Mouse (Mus musculus) liver, adult (tissue): ENCODE results near the gene Mcur1.

ENCODE experiments used
- GATA4 ChIP-seq: IDR thresholded peaks from 2 replicates; pipeline ENCODE4 v1.6.1; 2014; ENCODE audit warnings: mild to moderate bottlenecking, low read length; ENCODE audit not compliant: insufficient replicate concordance

Gene Mcur1

DNA sequence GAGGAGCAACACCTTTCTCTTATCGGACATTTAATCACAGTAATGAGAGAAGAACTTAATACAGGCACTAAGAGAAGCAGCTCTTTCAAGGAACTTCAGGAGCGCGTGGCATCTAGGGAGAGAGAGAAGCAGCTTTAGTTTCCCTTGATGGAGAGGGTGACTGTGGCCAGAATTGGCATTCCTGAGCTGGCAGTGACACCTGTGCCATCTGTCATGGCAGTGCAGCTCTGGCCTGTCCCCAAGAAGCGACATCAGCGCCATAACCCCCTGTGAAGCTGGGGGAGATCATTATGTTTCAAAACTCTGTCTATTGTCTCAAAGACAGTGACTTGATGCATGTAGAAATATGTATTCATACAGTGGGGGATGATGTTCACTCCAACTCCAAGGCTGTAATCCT is 15.4 kb upstream of the Mcur1 start:
- TF ChIP-seq GATA4: no peak

GRCm38 (mm10) chr13:43573979-43574378 is 14.0 kb upstream of the Mcur1 start:
- no peak for TF ChIP-seq GATA4

GRCm38 (mm10) chr13:43567141-43567891 is 7.3 kb upstream of the Mcur1 start:
- TF ChIP-seq GATA4: no peak

DNA sequence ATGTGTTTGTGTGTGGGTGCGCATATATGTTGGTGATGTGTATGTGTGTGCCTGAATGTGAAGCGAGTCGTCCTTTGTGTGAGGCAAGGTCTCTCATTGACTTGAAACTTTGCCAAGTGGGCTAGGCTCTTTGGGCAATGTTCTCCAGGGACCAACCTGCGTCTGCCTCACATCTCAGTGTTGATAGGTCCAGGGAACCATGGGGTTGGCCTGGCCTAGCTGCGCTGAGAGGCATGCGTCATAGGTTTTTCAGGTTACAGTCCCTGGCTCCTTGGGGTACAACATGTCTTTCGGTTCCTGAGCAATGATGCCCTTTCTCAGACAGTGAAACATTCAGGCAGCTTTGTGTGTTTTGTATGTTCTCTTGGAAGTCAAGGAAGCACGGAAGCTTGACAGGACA is 6.2 kb upstream of the Mcur1 start:
- no peak for TF ChIP-seq GATA4

- no peak for TF ChIP-seq GATA4
Measured at GRCm38 (mm10) chr13:43565346-43565745, 5.4 kb upstream of the Mcur1 start.

DNA sequence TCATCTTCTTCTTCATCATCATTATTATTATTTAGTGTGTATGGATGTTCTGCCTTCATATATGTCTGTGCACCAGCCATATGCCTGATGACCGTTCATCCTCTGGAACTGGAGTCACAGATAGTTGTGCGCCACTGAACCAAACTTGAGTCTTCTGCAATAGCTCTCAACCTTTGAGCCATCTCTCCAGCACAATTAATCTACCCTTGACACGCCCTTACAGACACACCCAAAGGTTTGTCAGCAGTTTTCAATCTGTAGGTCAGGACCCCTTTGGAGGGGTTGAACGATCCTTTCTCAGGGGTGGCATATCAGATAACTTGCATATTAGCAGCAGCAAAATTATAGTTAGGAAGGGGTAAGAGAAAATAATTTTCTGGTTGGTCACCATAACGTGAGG is 4.7 kb upstream of the Mcur1 start:
- no peak for TF ChIP-seq GATA4

DNA sequence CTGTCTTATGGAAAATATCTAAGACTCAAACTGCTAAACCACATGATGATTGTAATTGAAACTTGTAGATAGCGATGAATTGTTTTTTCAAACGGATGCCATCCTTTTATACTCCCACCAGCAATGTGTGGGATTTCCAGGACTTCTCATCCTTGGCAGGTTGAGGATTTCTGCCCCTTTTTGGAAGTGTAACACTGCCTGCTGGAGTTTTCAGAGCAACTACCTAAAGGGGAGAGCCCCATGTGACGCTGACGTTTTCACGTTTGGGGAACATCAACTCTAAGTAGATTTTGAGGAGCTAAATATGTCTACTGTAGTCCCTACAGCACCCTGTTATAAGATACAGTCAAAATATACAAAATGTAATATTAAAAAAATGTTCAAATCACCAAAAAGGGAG is 2.7 kb upstream of the Mcur1 start:
- TF ChIP-seq GATA4: no peak

GRCm38 (mm10) chr13:43560458-43561411 is 744 bp upstream of the Mcur1 start:
- TF ChIP-seq GATA4: no peak

- no peak for TF ChIP-seq GATA4
Measured at GRCm38 (mm10) chr13:43558959-43559358, 1.0 kb downstream of the Mcur1 start.

- no peak for TF ChIP-seq GATA4
Measured at GRCm38 (mm10) chr13:43558357-43558756, 1.6 kb downstream of the Mcur1 start.

DNA sequence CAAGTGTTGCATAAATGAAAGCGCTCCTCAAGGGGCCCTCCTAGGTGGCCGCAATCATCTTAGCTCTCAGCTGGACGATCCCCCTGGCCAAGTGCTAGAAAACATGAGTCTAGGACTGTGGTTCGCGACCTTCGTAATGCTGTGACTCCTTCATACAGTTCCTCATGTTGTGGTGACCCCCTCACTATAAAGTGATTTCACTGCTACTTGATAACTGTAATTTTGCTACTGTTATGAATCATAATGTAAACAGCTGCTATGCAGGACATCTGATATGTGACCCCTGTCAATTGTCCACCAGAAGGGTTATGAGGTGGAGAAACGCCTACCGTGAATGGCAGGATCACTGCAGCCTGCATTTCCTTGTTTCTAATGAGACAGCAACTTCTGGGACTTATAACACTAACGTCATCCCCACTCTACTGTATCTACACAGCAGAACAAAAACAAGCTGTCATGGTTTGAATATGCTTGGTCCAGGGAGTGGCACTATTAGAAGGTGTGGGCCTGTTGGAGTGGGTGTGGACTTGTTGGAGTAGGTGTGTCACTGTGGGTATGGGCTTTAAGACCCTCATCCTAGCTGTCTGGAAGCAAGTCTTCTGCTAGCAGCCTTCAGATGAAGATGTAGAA is 3.0 kb downstream of the Mcur1 start:
- no peak for TF ChIP-seq GATA4

- TF ChIP-seq GATA4: no peak
Measured at GRCm38 (mm10) chr13:43555321-43555720, 4.7 kb downstream of the Mcur1 start.

DNA sequence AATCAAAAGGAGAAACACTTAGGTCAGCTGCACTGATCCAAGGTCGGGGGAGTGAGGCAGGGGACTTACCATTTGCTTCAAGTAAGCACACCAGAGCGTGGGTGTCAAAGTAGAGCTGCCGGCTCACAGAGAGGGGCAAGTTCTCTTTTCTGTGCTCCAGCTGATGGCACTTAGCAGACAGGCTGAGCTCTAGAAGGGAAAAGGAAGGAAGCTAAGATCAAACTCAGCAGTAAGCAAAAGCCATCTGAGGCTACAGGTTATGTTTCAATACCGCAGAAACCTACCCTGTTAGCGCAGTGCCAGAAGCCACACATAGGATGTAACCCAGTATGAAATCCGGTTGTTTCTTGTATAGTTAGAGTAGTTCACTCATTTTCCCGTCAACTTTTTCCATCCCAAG is 5.2 kb downstream of the Mcur1 start:
- TF ChIP-seq GATA4: no peak

DNA sequence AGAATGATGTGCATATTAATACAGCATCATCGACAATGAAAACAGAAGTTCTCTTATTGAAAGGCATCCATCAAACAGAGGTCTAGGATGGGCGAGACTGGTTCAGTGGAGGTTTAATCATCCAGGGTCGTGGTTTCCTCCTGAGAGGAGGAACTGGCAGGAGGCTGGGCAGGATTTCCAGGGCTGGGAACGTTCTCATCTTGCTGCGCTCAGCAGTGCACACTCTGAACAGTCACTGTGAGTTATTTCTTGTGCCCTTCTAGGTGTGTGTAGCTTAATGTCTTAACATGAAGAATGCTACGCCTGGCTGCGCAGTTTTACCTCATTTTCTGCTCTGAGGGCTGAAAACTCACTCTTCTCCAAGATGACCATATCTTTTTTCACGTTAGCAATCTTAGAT is 9.3 kb downstream of the Mcur1 start:
- no peak for TF ChIP-seq GATA4

DNA sequence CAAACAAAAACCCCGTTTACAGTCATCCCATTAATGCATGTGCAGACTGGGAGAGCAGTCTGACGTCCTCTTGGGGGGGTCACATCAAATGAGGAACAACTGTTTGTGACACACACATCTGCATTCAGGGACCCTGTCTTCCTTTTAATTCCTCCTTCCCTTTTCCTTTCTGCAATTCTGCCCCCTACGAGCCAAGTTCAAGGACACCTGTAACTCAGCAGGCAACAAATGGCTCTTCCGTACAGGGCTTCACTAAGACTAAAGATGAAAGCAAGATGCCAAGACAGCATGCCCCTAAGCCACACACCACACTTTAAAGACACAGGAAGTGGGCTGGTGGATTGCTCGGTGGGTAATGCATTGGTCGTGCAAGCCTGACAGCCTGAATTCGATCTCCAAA is 10.1 kb downstream of the Mcur1 start:
- TF ChIP-seq GATA4: no peak
